Comparison of ENCODE assay signal across 13 mouse cellular contexts in the genomic region with DNA sequence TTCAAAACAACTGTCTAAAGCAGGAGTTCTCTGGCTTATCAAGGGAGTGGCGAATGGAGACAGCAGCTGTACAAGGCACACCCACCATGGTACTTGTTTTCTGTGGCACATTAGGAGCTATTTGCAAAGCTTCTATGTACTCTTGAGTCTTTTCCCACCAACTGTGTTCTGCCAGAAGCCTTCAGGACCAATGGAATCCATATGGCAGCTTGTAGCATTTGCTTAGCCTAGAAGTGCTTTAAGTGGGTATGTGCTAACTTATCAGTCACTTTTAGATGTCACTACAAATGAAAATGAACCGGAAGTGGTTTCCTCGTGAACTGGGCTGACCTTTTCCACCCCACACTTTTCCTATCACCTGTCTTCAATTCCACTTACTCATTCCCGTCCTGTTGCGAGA.
DNase-seq lines count a peak whose midpoint lies in the region; ATAC-seq and TF ChIP-seq lines count a peak whose summit lies in the region.
"Had no signal": no experiment of that assay in that cellular context is flagged by ENCODE, and none has a peak within 500 bp of the region (broad histone marks: within the 10 kb centered on the region; RNA-seq: fewer than 3 reads in every experiment).

No protein-coding gene starts in this region.

- no peak overlapping the region for H3K4me3 ChIP-seq in lung, postnatal 0 days (ENCODE audit: low read depth, low read length)
- H3K4me3 ChIP-seq in myocyte: no peak overlapping the region
- H3K4me3 ChIP-seq in midbrain, embryonic 11.5 days (ENCODE audit: low read depth, low read length): no peak overlapping the region
- H3K4me3 ChIP-seq: limb, embryonic 15.5 days; lung, embryonic 15.5 days had no signal

- H3K27ac ChIP-seq in lung, postnatal 0 days (ENCODE audit: low read length): no peak overlapping the region
- H3K27ac ChIP-seq in midbrain, embryonic 11.5 days (ENCODE audit: low read depth, low read length): no peak overlapping the region
- H3K27ac ChIP-seq: limb, embryonic 15.5 days; lung, embryonic 15.5 days had no signal

- DNase-seq in frontal cortex, postnatal 14 days (ENCODE audit: low spot score in 2 of 2): no peak
- peak; percentile 51 for DNase-seq in lung, postnatal 0 days (ENCODE audit: low spot score)
- no peak for DNase-seq in lung, postnatal 14 days
- no peak for DNase-seq in thymus, postnatal 14 days
- DNase-seq in midbrain, embryonic 11.5 days (ENCODE audit: low spot score, missing footprints): no peak
- DNase-seq: cerebellum, adult 9-10 months; spleen, adult 18-20 months had no signal

- no peak for TF ChIP-seq EP300 in lung, postnatal 0 days (IDR thresholded peaks at IDR 0.05)

- H3K4me1 ChIP-seq in lung, postnatal 0 days (ENCODE audit: insufficient read depth, low read depth, low read length): no peaks in the 10 kb centered on the region
- no peaks in the 10 kb centered on the region for H3K4me1 ChIP-seq in midbrain, embryonic 11.5 days (ENCODE audit: control insufficient read depth, insufficient read depth, low read length)

- H3K9ac ChIP-seq in lung, postnatal 0 days (replicated peaks; ENCODE audit: low read depth): no peak overlapping the region
- no peak overlapping the region for H3K9ac ChIP-seq in midbrain, embryonic 11.5 days (ENCODE audit: low read length)
- H3K9ac ChIP-seq: limb, embryonic 15.5 days; lung, embryonic 15.5 days had no signal

- no peaks in the 10 kb centered on the region for H3K9me3 ChIP-seq in lung, postnatal 0 days (ENCODE audit: low read length)
- no peaks in the 10 kb centered on the region for H3K9me3 ChIP-seq in midbrain, embryonic 11.5 days (ENCODE audit: control insufficient read depth, low read length)
- H3K9me3 ChIP-seq: limb, embryonic 15.5 days; lung, embryonic 15.5 days had no signal

- no peak for TF ChIP-seq POLR2A in myocyte (IDR thresholded peaks at IDR 0.05; ENCODE audit: insufficient read length, low read depth)

- TF ChIP-seq CTCF in lung, postnatal 0 days (IDR thresholded peaks at IDR 0.05): no peak

- H3K36me3 ChIP-seq in lung, postnatal 0 days (ENCODE audit: insufficient read depth, low read length): no peaks in the 10 kb centered on the region
- no peaks in the 10 kb centered on the region for H3K36me3 ChIP-seq in myocyte (ENCODE audit: control insufficient read depth, insufficient read depth)
- H3K36me3 ChIP-seq in midbrain, embryonic 11.5 days (ENCODE audit: control insufficient read depth, insufficient read depth, low read length): no peaks in the 10 kb centered on the region
- H3K36me3 ChIP-seq: lung, embryonic 15.5 days had no signal

- H3K4me2 ChIP-seq in lung, postnatal 0 days (replicated peaks; ENCODE audit: low read depth, low read length): no peak overlapping the region
- no peak overlapping the region for H3K4me2 ChIP-seq in myocyte (ENCODE audit: low read depth)
- no peak overlapping the region for H3K4me2 ChIP-seq in midbrain, embryonic 11.5 days
- H3K4me2 ChIP-seq: limb, embryonic 15.5 days; lung, embryonic 15.5 days had no signal

- H3K27me3 ChIP-seq in lung, postnatal 0 days (replicated peaks; ENCODE audit: insufficient read depth, low read length): peaks cover 18% of the 10 kb centered on the region; the same call in 1 of the 2 replicates
- no peaks in the 10 kb centered on the region for H3K27me3 ChIP-seq in myocyte (ENCODE audit: control insufficient read depth, insufficient read depth, insufficient read length)
- no peaks in the 10 kb centered on the region for H3K27me3 ChIP-seq in midbrain, embryonic 11.5 days (ENCODE audit: control insufficient read depth, insufficient read depth, low read length)
- H3K27me3 ChIP-seq: limb, embryonic 15.5 days had no signal

- peak; percentile 50 for ATAC-seq in frontal cortex, adult (ENCODE audit: low TSS enrichment)
- ATAC-seq in lung, postnatal 0 days: peak; percentile 51
- ATAC-seq in activated CD4-positive, CD25-positive, alpha-beta regulatory T cell, adult 4 months: peak; percentile 78
- ATAC-seq in midbrain, embryonic 11.5 days (ENCODE audit: low FRiP score): no peak
- ATAC-seq: midbrain, embryonic 16.5 days had no signal

- no peak overlapping the region for H3ac ChIP-seq in myocyte (ENCODE audit: control insufficient read depth, insufficient read length)

- H3K79me2 ChIP-seq in myocyte (ENCODE audit: control insufficient read depth, insufficient read depth): no peaks in the 10 kb centered on the region

- WGBS in lung, postnatal 0 days: 39% methylated on average over 5 of the region's 5 CpGs
- WGBS in midbrain, embryonic 11.5 days: 80% methylated on average over 5 of the region's 5 CpGs

TF ChIP-seq in myocyte, 11 proteins besides CTCF, POLR2A, EP300 and RAD21:
- TF ChIP-seq MYOG (IDR thresholded peaks at IDR 0.05; ENCODE audit: control insufficient read depth in 1 of 3, insufficient read depth in 1 of 3, insufficient read length in 2 of 3, low read depth in 2 of 3) (peak in 1 of 3 experiments; percentile 5), MYOD1 (IDR thresholded peaks at IDR 0.05; ENCODE audit: control insufficient read depth in 1 of 3, insufficient read length in 2 of 3, low read depth in 2 of 3) (peak in 2 of 3 experiments; percentile 24 to 61), TCF3 (IDR thresholded peaks at IDR 0.05; ENCODE audit: insufficient read length, low read depth) (no peak), MAX (IDR thresholded peaks at IDR 0.05; ENCODE audit: low read depth) (no peak)
